Mouse (Mus musculus) layer of hippocampus, adult 9-10 months (tissue): Measurements from ENCODE around the gene C8a.

ENCODE experiments used
- DNase-seq: peaks from one replicate; pipeline ENCODE4 v3.0.0; 2022; ENCODE audit warnings: low spot score

C8a gene

GRCm38 (mm10) chr4:104769602-104770001 lies 106.6 kb downstream of the C8a start:
- DNase-seq: no peak

GRCm38 (mm10) chr4:104768190-104768589 lies 108.0 kb downstream of the C8a start:
- DNase-seq: no peak

GRCm38 (mm10) chr4:104766065-104766464 lies 110.1 kb downstream of the C8a start, which contains the start of gene C8b:
Gene C8b, plus strand, starts transcription at chr4:104766317.
- no peak for DNase-seq
